Mouse (Mus musculus) c-Kit-positive CD71-positive TER-119-positive erythroid progenitor cells, embryonic 14.5 days (primary cell): ENCODE measurements at regions not wholly inside any gene's neighbourhood (a gene's known extent, or its start where the extent isn't known, plus 50 kb on each side); places are given as distances from the start of the nearest gene placed in this dataset.

ENCODE experiments used
- DNase-seq: peaks from one replicate; pipeline ENCODE4 v3.0.0-alpha.2; 2013; ENCODE audit warnings: low spot score

DNA sequence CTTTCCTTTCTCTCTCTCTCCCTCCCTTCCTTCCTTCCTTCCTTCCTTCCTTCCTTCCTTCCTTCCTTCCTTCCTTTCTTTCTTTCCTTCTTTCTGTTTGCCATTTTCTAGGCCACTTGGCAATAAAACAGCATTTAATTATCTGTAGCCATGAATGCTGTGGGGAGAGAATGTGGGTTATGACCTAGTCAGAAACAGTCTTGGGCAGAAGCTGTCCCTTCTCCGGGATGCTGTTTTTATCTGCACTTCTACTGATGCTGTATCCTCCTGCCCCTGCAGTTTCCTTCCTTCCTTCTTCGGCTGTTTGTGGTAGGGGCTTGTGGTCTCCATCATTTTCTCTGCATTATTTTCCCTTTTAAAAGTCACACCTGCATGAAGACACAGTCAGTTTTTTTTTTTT is 272.3 kb upstream of the Sox2 start:
- no peak for DNase-seq

DNA sequence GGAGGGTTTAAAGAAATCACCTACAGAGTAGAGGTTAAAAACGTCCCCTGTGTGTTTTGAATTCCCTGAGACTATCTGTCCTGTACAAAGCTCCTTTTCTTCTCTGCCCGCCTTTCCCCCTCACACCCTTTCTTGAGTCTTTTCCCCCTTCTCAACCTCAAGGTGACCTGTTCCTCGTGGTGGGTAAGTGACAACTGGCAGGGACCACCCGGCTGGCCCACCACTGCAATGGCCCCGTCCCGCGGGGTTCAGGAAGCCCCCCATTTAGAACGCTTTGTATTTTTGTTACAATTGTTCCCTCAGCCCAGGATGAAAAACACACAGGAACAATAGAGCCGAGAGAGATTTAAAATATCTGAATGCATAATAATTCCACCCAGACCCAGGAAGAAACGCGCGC is 272.9 kb upstream of the Sox2 start:
- no peak for DNase-seq

GRCm38 (mm10) chr3:34371418-34371817 is 278.8 kb upstream of the Sox2 start:
- DNase-seq = no peak

- DNase-seq = no peak
Observed at GRCm38 (mm10) chr3:34338100-34338499, 257.0 kb upstream of the Dnajc19 start.

DNA sequence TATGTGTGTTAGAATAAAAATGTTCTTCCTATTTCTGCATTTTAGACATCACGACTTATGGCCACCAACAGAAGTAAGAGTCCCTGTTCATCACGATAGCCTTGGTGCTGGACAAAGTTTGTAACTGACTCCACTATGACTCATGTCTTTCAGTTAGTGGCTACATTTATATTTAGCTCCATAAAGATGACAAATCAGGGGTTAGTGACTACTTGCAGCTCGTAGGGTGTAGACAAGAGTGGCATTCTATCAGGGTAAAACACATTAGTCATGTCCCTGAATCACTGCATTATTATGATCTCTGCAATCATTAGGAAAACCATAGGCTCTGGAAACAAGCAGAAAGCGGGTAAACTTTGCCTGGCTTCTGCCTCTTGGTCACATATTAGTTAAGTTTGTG is 252.4 kb upstream of the Dnajc19 start:
- DNase-seq = no peak

DNA sequence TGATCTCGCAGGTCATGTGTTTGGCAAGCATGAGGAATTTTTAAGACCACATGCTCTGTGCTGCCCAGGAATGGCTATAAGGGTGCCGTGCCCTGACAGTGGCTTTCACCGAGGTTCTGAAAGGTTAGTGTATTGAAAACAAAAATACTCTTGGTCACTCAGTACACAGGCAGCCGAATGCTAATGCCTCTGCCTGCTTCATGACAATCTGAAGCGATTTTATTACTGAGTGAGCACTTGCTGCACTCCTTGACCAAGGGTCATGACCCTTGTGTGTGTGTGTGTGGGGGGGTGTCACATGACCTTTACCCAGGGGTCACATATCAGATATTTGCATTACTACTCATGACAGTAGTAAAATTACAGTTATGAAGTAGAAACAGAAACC is 250.8 kb upstream of the Dnajc19 start:
- no peak for DNase-seq

DNA sequence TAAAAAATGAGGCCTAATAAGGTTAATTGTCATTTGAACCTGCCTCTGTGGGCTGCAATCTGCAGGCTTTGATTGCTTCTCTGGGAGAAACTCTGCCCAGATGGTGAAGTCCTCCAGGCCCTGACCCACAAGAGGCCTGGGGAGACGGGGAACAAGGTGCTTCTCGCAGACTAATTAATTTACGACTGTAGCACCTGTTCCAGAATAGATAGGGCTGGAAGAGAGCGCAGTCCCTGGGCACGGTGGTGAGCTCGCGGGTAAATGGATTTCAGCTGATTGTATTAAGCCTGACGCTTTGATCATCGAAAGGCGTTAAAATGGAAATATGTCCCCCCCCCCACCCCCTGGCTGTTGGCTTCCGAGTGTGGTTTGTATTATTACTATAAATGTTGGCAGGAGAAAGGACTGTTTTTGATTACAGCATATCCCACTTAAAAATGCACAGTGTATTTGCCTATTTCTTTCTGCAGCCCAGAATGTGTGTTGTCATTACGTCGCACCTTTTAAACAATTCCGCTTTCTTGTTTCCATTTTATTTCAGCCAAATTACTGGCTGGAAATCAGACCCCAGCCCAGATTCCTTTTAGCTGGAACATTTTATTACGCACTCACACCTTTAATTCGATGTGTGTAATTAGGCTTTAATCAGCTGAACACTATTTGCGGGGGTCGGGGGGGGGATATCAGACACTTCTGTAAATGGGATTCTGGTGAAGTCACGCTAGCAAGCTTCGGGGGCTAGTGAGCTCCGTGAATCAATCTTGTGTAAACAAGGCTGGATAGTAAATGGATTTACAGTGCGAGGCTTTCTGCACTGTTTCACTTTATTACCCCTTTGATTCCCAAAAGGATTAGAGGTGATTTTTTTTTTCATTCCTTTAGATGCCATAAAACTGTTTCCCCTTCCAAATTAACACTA is 250.1 kb upstream of the Dnajc19 start:
- no peak for DNase-seq

DNA sequence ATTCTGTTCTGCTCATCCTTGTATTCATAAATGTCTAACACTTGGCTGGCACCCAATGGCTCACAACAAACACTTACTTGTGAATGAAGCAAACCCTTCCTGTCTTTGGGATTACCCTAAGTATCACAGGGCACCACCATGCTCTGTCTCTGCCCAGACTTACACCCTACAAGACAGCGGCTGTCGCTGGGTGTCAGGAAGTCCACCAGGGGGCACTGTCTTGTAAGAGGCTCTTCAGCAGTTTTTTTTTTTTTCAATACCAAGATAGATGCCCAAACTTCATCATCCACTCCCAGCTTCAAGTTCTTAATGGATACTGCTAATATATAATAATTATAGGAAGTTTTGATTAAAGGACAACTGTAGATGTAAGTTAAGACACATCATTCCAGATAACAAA is 247.7 kb upstream of the Dnajc19 start:
- DNase-seq = peak; percentile 1

DNA sequence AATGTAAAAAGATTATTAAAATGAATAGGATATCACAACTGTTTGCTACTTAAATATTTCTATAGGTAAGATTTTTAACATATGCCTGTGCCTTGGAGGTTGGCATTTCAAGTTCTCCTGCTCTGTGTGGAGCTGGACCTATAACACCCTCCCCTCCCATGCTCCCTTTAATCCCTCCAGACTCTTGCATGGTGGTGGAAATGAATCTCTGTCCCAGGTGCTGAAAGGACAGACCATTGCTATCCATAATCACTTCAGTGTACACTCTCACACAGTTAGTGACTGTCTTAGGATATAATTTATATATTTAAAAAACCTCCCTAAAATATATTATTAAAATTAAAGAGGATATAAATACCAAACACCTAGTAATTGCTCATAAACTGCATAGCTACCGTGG is 244.5 kb upstream of the Dnajc19 start:
- no peak for DNase-seq

- DNase-seq = no peak
Observed at GRCm38 (mm10) chr3:34322527-34323210, 241.5 kb upstream of the Dnajc19 start.

- DNase-seq = no peak
Observed at GRCm38 (mm10) chr3:34314798-34315197, 233.7 kb upstream of the Dnajc19 start.

DNA sequence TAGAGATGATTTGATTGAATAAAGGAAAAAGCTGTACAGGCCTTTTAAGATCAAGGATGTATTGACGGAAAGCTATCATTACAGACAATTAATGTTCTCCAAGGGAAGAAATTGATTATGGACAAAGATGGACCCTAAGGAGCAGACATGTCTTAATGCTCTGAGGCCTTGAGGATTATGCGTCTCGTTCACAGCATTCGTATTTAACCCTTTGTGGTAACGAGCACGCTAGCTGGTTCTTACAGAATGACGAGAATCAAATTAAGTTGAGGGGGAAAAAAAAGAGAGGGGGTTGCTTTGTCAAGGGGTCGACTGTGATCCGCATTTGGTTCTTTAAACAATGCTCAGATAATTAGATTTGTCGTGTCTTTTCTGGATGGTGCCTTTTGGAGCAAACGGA is 233.3 kb upstream of the Dnajc19 start:
- DNase-seq = no peak

GRCm38 (mm10) chr3:34311944-34312343 is 230.8 kb upstream of the Dnajc19 start:
- no peak for DNase-seq

DNA sequence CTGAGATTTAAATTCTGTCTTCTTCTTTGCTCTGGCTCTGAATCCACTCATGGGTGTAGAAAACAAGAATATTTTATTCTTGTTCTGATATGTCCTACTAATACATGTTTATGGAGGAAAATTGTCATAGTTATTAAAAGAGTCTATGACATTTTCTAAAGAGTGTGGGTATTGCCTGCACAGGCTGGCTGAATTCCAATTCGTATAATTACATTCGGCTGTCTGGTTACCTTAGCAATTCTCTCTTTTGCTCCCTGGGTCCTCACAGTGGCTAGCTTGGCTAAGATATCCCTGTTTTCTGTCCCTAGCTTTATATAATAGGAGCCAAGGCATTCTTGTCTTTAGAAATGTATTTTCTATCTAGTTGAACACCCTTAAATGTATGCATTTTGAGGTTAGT is 218.5 kb upstream of the Dnajc19 start:
- DNase-seq = no peak

DNA sequence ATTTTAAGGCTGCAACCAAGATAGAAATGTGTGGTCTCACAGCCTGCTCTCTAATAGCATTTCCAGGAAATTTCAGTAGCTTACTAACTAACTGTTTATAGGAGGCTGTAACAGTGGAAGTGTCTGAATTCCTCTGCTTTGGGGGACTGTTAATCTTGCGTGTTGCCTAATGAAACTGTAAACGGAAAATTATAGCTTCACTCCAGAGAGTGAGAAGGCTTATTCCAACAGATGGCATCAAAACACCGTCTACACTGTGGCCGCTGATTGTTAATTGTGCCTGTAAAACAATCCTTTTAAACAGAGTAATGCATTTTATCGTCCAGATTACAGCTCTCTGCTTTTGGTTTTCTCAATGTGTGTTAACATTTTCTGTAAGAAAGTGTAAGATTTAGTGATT is 206.7 kb upstream of the Dnajc19 start:
- no peak for DNase-seq

DNA sequence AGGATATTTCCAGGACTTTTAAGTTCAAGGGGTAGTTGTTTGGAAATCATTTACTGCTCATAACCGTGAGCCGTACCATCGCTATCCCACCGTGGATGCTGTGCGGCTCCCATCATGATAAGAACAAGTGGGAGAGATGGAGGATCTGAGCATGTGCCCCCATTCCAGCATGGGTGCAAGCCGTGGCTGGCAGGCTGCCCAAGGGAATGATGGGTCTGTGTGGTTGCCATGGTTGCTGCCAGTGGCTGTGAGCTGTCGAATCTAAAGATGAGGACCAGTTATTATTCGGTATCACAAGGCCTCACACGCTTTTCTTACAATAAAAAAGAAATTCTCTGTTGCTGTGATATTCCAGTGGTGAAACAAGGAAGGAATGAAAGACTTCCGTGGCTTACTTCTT is 189.0 kb upstream of the Dnajc19 start:
- DNase-seq = no peak

DNA sequence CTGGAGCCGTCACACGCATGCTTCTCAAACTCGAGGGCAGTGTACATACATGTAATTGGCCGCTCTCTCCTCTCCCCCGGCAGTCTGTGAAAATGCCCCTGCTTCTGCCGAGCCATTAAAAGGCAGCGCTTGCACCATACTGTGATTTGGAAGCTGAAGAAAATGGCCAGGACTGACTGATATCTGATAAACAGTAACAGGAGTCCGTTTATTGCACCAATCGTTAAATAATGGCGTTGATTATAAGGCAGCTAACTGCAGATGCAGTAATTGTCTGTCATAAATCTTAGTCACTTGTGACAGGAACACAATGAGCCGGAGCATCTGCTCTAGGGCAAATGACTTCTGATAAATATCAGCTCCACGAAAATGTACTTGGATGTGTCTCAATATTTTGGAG is 185.3 kb upstream of the Dnajc19 start:
- DNase-seq = no peak

DNA sequence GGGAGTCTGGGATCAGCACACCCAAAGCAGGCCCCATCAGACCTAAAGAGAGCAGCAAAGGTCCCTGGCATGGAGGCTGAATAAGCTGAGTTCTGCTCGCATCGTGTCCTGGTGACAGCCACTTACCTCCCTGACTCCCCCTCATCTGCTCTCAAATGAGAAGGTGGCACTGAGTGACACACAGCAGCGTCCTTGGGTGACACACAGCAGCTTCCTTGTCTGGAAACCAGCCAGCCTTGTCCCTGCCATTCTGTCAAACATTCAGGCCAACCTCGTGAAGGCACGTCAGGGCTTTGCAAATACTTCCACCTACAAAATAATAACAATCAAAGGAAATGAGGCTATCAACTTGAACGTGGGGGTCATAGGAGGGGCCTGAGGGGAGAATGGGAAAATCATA is 183.7 kb upstream of the Dnajc19 start:
- no peak for DNase-seq

GRCm38 (mm10) chr3:34252730-34253337 is 171.7 kb upstream of the Dnajc19 start:
- no peak for DNase-seq

DNA sequence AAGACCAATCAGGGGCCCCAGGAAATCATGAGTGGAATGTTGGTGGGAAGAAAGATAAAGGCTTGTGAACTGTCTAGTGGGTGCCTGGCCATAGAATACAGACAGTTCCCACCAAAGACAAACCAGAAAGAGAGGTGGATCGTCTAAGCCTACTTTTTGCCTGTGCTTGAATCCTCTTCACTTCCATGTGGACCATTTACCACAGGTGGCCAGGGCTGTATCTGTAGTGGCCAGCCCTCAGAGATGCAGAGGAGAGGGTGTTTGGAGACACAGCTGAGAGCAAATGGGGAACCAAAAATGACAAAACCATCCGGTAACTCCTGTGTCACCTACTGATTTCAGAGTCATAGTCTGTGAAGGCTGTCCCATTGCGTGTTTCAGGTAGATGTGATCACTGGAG is 161.0 kb upstream of the Dnajc19 start:
- no peak for DNase-seq

GRCm38 (mm10) chr3:34239978-34240377 is 158.9 kb upstream of the Dnajc19 start:
- DNase-seq = no peak

- DNase-seq = no peak
Observed at GRCm38 (mm10) chr3:34234391-34234790, 153.3 kb upstream of the Dnajc19 start.
